ENCODE assay signal across 22 mouse cellular contexts in the genomic region with DNA sequence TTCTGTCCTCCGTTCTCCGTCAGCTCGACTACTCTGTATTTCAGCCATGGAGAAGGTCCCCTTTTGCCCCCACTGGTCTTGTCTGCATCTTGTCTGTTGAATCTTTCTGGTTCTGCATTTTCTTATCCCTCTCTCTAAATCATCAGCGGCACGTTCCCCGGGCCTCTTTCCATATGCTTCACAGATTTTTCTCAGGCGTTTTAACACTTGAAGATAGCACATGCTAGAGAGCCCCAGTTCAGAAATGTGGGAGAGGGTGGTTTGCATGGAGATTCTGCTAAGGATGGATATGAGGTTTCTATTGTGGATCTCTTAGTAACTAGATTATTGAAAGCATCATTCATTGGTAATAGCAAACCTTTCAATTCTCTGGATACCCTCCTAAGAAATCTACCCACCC. TPM values are rescaled to one million over a fixed set of nuclear protein-coding genes. Genes with fewer than 3 reads are reported as not detected.
A peak's percentile ranks its signal among the peaks of the same experiment; 100 is the strongest.
DNase-seq lines count a peak whose midpoint lies in the region; ATAC-seq and TF ChIP-seq lines count a peak whose summit lies in the region.
"Had no signal": no experiment of that assay in that cellular context is flagged by ENCODE, and none has a peak within 500 bp of the region (broad histone marks: within the 10 kb centered on the region; RNA-seq: fewer than 3 reads in every experiment).

No protein-coding gene starts in this region.

- peak; percentile 19 to 58 for DNase-seq in frontal cortex, postnatal 36 days (ENCODE audit: low spot score in 2 of 2)
- no peak for DNase-seq in frontal cortex, postnatal 25 days (ENCODE audit: low spot score in 2 of 2)
- DNase-seq in left cerebral cortex, postnatal 25 days (ENCODE audit: low spot score in 2 of 2) = peak; percentile 35 to 75
- no peak for DNase-seq in left cerebral cortex, adult 18-20 months (ENCODE audit: low spot score in 2 of 2)
- peak; percentile 55 for DNase-seq in brain, adult 2 months (ENCODE audit: low read depth, low spot score)
- peak; percentile 2 for DNase-seq in brain, embryonic 14.5 days (ENCODE audit: low read depth)
- DNase-seq in hindbrain, embryonic 10.5 days (ENCODE audit: low spot score) = no peak
- DNase-seq: adrenal gland, adult 2 months; adrenal gland, postnatal 14 days; cerebellum, adult 18-20 months; cerebellum, adult 9-10 months; cerebellum, postnatal 14 days had no signal

- H3K27ac ChIP-seq in hindbrain, embryonic 10.5 days = no peak overlapping the region
- H3K27ac ChIP-seq: forebrain, embryonic 10.5 days; heart, adult 2 months; hindbrain, embryonic 13.5 days; intestine, embryonic 15.5 days had no signal

- no peaks in the 10 kb centered on the region for H3K36me3 ChIP-seq in hindbrain, embryonic 10.5 days
- H3K36me3 ChIP-seq: forebrain, embryonic 10.5 days; hindbrain, embryonic 13.5 days; intestine, embryonic 15.5 days had no signal

- no peak for ATAC-seq in megakaryocyte progenitor cell, adult 5-6 weeks (replicated peaks; ENCODE audit: poor library complexity)
- ATAC-seq: CD4-positive, CD25-positive, alpha-beta regulatory T cell, adult 4 months; forebrain, embryonic 14.5 days; hindbrain, embryonic 16.5 days; intestine, embryonic 15.5 days had no signal

- H3K4me3 ChIP-seq in hindbrain, embryonic 10.5 days = no peak overlapping the region
- H3K4me3 ChIP-seq: forebrain, embryonic 10.5 days; heart, adult 2 months; hindbrain, embryonic 13.5 days; intestine, embryonic 15.5 days had no signal

- TF ChIP-seq CTCF in brain, embryonic 14.5 days (IDR thresholded peaks at IDR 0.05; ENCODE audit: borderline replicate concordance, extremely low read depth, insufficient read depth, insufficient read length) = no peak

- H3K9me3 ChIP-seq in hindbrain, embryonic 10.5 days = peaks cover 4% of the 10 kb centered on the region; the same call in 1 of the 2 replicates
- H3K9me3 ChIP-seq: forebrain, embryonic 10.5 days; hindbrain, embryonic 13.5 days; intestine, embryonic 15.5 days had no signal

- no peak for TF ChIP-seq POLR2A in brain, embryonic 14.5 days (IDR thresholded peaks at IDR 0.05; ENCODE audit: borderline replicate concordance, extremely low read depth, insufficient read depth, insufficient read length, poor library complexity, severe bottlenecking)

- no peaks in the 10 kb centered on the region for H3K27me3 ChIP-seq in hindbrain, embryonic 10.5 days (ENCODE audit: insufficient read depth, poor library complexity, severe bottlenecking)
- H3K27me3 ChIP-seq: hindbrain, embryonic 13.5 days; intestine, embryonic 15.5 days had no signal

- H3K4me1 ChIP-seq in hindbrain, embryonic 10.5 days (replicated peaks) = no peaks in the 10 kb centered on the region
- H3K4me1 ChIP-seq: forebrain, embryonic 10.5 days; hindbrain, embryonic 13.5 days; intestine, embryonic 15.5 days had no signal

- WGBS in hindbrain, embryonic 10.5 days = 85% methylated on average over 7 of the region's 7 CpGs

- intact Hi-C loops in left cerebral cortex, postnatal 25 days (cut with DNase I) = loop anchor here (2.0 kb wide), 1 partner anchor 73 kb away; no protein-coding TSS in a partner anchor

RNA-seq across cellular contexts. Expression of a gene that starts 13.3 kb away (rescaled TPM):
- total RNA-seq in left cerebral cortex, postnatal 25 days (2021) = 10 to 100 TPM; 43.1 to 44.4 TPM
- 10 to 100 TPM; 52.9 to 53.9 TPM for total RNA-seq in left cerebral cortex, adult 18-20 months (2021)
- polyA plus RNA-seq in brain, embryonic 14.5 days (2012; rRNA removed) = 36.2 and 43.7 TPM in 2 replicates
- 41.8 and 44.6 TPM in 2 replicates for polyA plus RNA-seq in hindbrain, embryonic 10.5 days (2016; fragmentation: Nextera tagmentation; extraction: Ambion mirVana)
- 84.0 and 88.0 TPM in 2 replicates for total RNA-seq in megakaryocyte progenitor cell, adult 5-6 weeks (2015)
- total RNA-seq in megakaryocyte progenitor cell, adult 5-6 weeks (2017) = 56.3 and 59.2 TPM in 2 replicates

RNA-seq across cellular contexts. Expression of a gene that starts 26.5 kb away (rescaled TPM):
- total RNA-seq in left cerebral cortex, postnatal 25 days (2021) = 1 to 10 TPM; 2.8 to 3.8 TPM
- total RNA-seq in left cerebral cortex, adult 18-20 months (2021) = 1 to 10 TPM; 3.0 to 4.3 TPM
- polyA plus RNA-seq in brain, embryonic 14.5 days (2012; rRNA removed) = 0.20 and 0.34 TPM in 2 replicates
- 0.09 and 0.10 TPM in 2 replicates for polyA plus RNA-seq in hindbrain, embryonic 10.5 days (2016; fragmentation: Nextera tagmentation; extraction: Ambion mirVana)
- not detected in 2 replicates for total RNA-seq in megakaryocyte progenitor cell, adult 5-6 weeks (2015)
- not detected in 2 replicates for total RNA-seq in megakaryocyte progenitor cell, adult 5-6 weeks (2017)
- total RNA-seq: hematopoietic stem cell, adult 5-6 weeks; MEL had no signal
- polyA plus RNA-seq: CD4-positive, CD25-positive, alpha-beta regulatory T cell, adult 4 months had no signal

Comparison
In these comparisons a context has a peak if more than half of its experiments do, and no peak if none do; other contexts are left out.
1. DNase-seq: peak in frontal cortex, postnatal 36 days (2 of 2), left cerebral cortex, postnatal 25 days (2 of 2), brain, adult 2 months (single experiment) and brain, embryonic 14.5 days (single experiment); none in frontal cortex, postnatal 25 days (0 of 2), left cerebral cortex, adult 18-20 months (0 of 2) and hindbrain, embryonic 10.5 days (single experiment).